Mouse (Mus musculus) ES-E14 (cell line): Measurements from ENCODE around the gene Fam181b. TPM values are rescaled to one million over a fixed set of nuclear protein-coding genes. Genes with fewer than 3 reads are reported as not detected.
A peak's percentile ranks its signal among the peaks of the same experiment; 100 is the strongest.

ENCODE experiments used
- DNase-seq: peaks from one replicate; pipeline ENCODE4 v3.0.0-alpha.2; 2013; ENCODE audit warnings: low read depth, low spot score
- H3K27ac ChIP-seq: 2 replicates; pipeline ENCODE4 v1.5.1; 2012; ENCODE audit warnings: low read depth, mild to moderate bottlenecking, low read length, moderate library complexity, mixed read lengths; ENCODE audit not compliant: poor library complexity, insufficient read depth, severe bottlenecking
- H3K36me3 ChIP-seq: 2 replicates; pipeline ENCODE4 v1.6.1; 2012; ENCODE audit warnings: mild to moderate bottlenecking, low read length, moderate library complexity, mixed read lengths; ENCODE audit not compliant: control insufficient read depth, poor library complexity, insufficient read depth, severe bottlenecking
- H3K4me1 ChIP-seq, 2 experiments: fragments of 150-350 bp in 1 of 2; sonication (generic) in 1 of 2; 2 replicates each; pipeline ENCODE4 v1.6.1; 2012; ENCODE audit warnings: low read length in 2 of 2, mild to moderate bottlenecking in 1 of 2, mixed read lengths in 1 of 2; ENCODE audit not compliant: control insufficient read depth in 2 of 2, insufficient read depth in 2 of 2, poor library complexity in 1 of 2
- H3K4me3 ChIP-seq, 2 experiments: fragments of 150-350 bp in 1 of 2; sonication (generic) in 1 of 2; 2 replicates each; pipeline ENCODE4 v1.5.1; 2012; ENCODE audit warnings: low read length in 2 of 2, low read depth in 1 of 2, mild to moderate bottlenecking in 1 of 2, mixed read lengths in 1 of 2; ENCODE audit not compliant: insufficient read depth in 1 of 2, poor library complexity in 1 of 2, severe bottlenecking in 1 of 2
- H3K9ac ChIP-seq: 2 replicates; pipeline ENCODE4 v1.6.1; 2012; ENCODE audit warnings: low read depth, mild to moderate bottlenecking, low read length, mixed read lengths; ENCODE audit not compliant: poor library complexity, insufficient read depth, severe bottlenecking
- H3K9me3 ChIP-seq: fragments of 150-350 bp; sonication (generic); 2 replicates; pipeline ENCODE4 v1.6.1; 2012; ENCODE audit warnings: low read depth, mild to moderate bottlenecking, low read length; ENCODE audit not compliant: control insufficient read depth, insufficient read depth
- CHD2 ChIP-seq: IDR thresholded peaks from 2 replicates; pipeline ENCODE4 v1.6.1; 2014; ENCODE audit warnings: mild to moderate bottlenecking, low read depth, low read length, inconsistent platforms
- HCFC1 ChIP-seq: IDR thresholded peaks from 2 replicates; pipeline ENCODE4 v1.6.1; 2012; ENCODE audit warnings: low read length, inconsistent platforms, borderline replicate concordance; ENCODE audit not compliant: insufficient read depth
- MAFK ChIP-seq: IDR thresholded peaks from 2 replicates; pipeline ENCODE4 v1.6.1; 2014; ENCODE audit warnings: mild to moderate bottlenecking, low read depth, low read length, inconsistent platforms; ENCODE audit not compliant: insufficient read depth
- ZC3H11A ChIP-seq: IDR thresholded peaks from 2 replicates; pipeline ENCODE4 v1.6.1; 2012; ENCODE audit warnings: low read depth, mild to moderate bottlenecking, inconsistent platforms, low read length, borderline replicate concordance
- ZNF384 ChIP-seq: IDR thresholded peaks from 2 replicates; pipeline ENCODE4 v1.6.1; 2012; ENCODE audit warnings: low read depth, low read length, inconsistent platforms
- in situ Hi-C, 2 experiments: fragments of 600-800 bp; cut with MboI; formaldehyde crosslinking; loops; one replicate each; pipeline ENCODE4 v1.15.1; 2025; ENCODE audit warnings: low sequenced_read_pairs in 2 of 2, inconsistent platforms in 1 of 2; ENCODE audit not compliant: unreplicated experiment in 2 of 2
- total RNA-seq: library from RNA; depleted of rRNA; stranded (reverse); fragments of 300-350 nt; gene quantifications from 2 replicates; pipeline ENCODE4 v1.2.3, GENCODE M21; 2012

The Fam181b gene
- total RNA-seq, 1 experiment = 1.8 TPM

GRCm38 (mm10) chr7:93093371-93094058 lies 13.8 kb downstream of the Fam181b start:
- Histone ChIP-seq H3K36me3 (no peaks in the 10 kb centered on the region), H3K4me1 (no peaks in the 10 kb centered on the region), H3K9me3 (no peaks in the 10 kb centered on the region), H3K4me3 (no peak overlapping the region), H3K9ac (no peak overlapping the region), H3K27ac (no peak overlapping the region)
- in situ Hi-C loops = loop anchor here in 1 of 2 experiments (10.0 kb wide), 1 partner anchor 119 kb away; no protein-coding TSS in a partner anchor
- TF ChIP-seq MAFK (no peak), ZNF384 (no peak), HCFC1 (no peak), CHD2 (no peak), ZC3H11A (no peak)
- no peak for DNase-seq

- no peaks in the 10 kb centered on the region for H3K36me3 ChIP-seq
- H3K27ac ChIP-seq = no peak overlapping the region
- peak; percentile 39 for DNase-seq
- peak overlapping the region in 1 of 2 experiments; percentile 61; a peak in 3 of 4 replicates for H3K4me3 ChIP-seq
- no peak overlapping the region for H3K9ac ChIP-seq
- TF ChIP-seq MAFK (no peak), ZC3H11A (0 out of 2 replicates have a peak, but pooled peaks have one; percentile 15)
- no peaks in the 10 kb centered on the region for H3K4me1 ChIP-seq
- H3K9me3 ChIP-seq = no peaks in the 10 kb centered on the region
- in situ Hi-C loops = loop anchor here in 1 of 2 experiments (10.0 kb wide), 1 partner anchor 121 kb away; no protein-coding TSS in a partner anchor
Observed at GRCm38 (mm10) chr7:93095511-93095910, 15.8 kb downstream of the Fam181b start.

DNA sequence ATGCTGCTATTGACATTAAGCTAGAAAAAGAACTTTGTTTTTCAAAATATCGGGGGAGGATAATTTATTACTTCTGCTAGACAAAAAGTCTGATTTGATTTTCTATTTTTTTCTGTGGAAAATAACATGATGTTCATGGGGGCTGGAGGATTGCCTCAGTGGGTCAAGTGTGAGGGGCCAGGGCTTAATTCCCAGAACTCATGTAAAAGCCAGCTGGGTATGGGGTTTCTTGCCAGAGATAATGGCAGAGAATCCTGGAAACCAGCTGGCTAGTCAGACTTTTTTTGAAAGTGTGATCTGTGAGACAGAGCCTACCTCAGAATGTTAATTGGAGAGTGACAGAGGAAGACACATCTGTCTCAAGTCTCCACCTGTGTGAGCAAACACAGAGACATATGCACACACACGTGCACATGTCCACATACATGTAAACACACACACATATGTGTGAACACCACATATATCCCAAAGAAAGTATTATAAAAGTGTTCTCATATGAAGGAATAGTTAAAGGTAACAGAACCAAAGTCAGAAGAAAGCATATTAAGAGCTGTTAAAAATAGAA lies 25.2 kb downstream of the Fam181b start:
- no peak for DNase-seq
- Histone ChIP-seq H3K36me3 (no peaks in the 10 kb centered on the region), H3K27ac (no peak overlapping the region), H3K9ac (no peak overlapping the region), H3K9me3 (no peaks in the 10 kb centered on the region), H3K4me3 (no peak overlapping the region), H3K4me1 (no peaks in the 10 kb centered on the region)
- in situ Hi-C loops = no loop called here
- TF ChIP-seq CHD2 = no peak
- TF ChIP-seq ZC3H11A = no peak
- TF ChIP-seq HCFC1 = no peak
- TF ChIP-seq MAFK = no peak
- no peak for TF ChIP-seq ZNF384

GRCm38 (mm10) chr7:93110370-93110965 lies 30.8 kb downstream of the Fam181b start:
- Histone ChIP-seq H3K4me3 (no peak overlapping the region), H3K9ac (no peak overlapping the region), H3K27ac (no peak overlapping the region), H3K9me3 (no peaks in the 10 kb centered on the region), H3K4me1 (no peaks in the 10 kb centered on the region), H3K36me3 (no peaks in the 10 kb centered on the region)
- in situ Hi-C loops = no loop called here
- DNase-seq = no peak
- TF ChIP-seq HCFC1 = no peak
- TF ChIP-seq ZC3H11A = no peak
- no peak for TF ChIP-seq CHD2
- TF ChIP-seq ZNF384 = no peak
- TF ChIP-seq MAFK = no peak
